Mouse (Mus musculus) hindbrain, embryonic 16.5 days (tissue): Measurements from ENCODE around the gene Stra6. TPM values are rescaled to one million over a fixed set of nuclear protein-coding genes. Genes with fewer than 3 reads are reported as not detected.
A peak's percentile ranks its signal among the peaks of the same experiment; 100 is the strongest.

Source experiments
- ATAC-seq: fragments of 200-750 bp; cut with Nextera tagmentation; 2 replicates; pipeline ENCODE4 v1.8.0; 2017; ENCODE audit warnings: moderate TSS enrichment, moderate library complexity
- H3K27ac ChIP-seq: fragments of 300-500 bp; sonication (generic); 2 replicates; pipeline ENCODE4 v1.5.1; 2014; ENCODE audit warnings: low read depth, mild to moderate bottlenecking, control low read depth, low read length, moderate library complexity
- H3K27me3 ChIP-seq: fragments of 300-500 bp; sonication (generic); replicated peaks from 2 replicates; pipeline ENCODE4 v1.6.1; 2014; ENCODE audit warnings: low read length; ENCODE audit not compliant: control insufficient read depth, insufficient read depth
- H3K36me3 ChIP-seq: fragments of 300-500 bp; sonication (generic); 2 replicates; pipeline ENCODE4 v1.6.1; 2014; ENCODE audit warnings: mild to moderate bottlenecking, low read length, moderate library complexity, mixed read lengths; ENCODE audit not compliant: control insufficient read depth, insufficient read depth
- H3K4me1 ChIP-seq: fragments of 300-500 bp; sonication (generic); 2 replicates; pipeline ENCODE4 v1.6.1; 2014; ENCODE audit warnings: low read depth, low read length; ENCODE audit not compliant: control insufficient read depth, insufficient read depth
- H3K4me2 ChIP-seq: fragments of 300-500 bp; sonication (generic); 2 replicates; pipeline ENCODE4 v1.6.1; 2014; ENCODE audit warnings: mild to moderate bottlenecking, low read length, control low read depth, moderate library complexity
- H3K4me3 ChIP-seq: fragments of 300-500 bp; sonication (generic); 2 replicates; pipeline ENCODE4 v1.5.1; 2014; ENCODE audit warnings: mild to moderate bottlenecking, low read length, control low read depth, moderate library complexity
- H3K9ac ChIP-seq: fragments of 300-500 bp; sonication (generic); 2 replicates; pipeline ENCODE4 v1.6.1; 2014; ENCODE audit warnings: low read depth, mild to moderate bottlenecking, control low read depth, low read length, moderate library complexity
- H3K9me3 ChIP-seq: fragments of 300-500 bp; sonication (generic); 2 replicates; pipeline ENCODE4 v1.6.1; 2014; ENCODE audit warnings: mild to moderate bottlenecking, low read length, moderate library complexity; ENCODE audit not compliant: control insufficient read depth
- WGBS: fragments of 180-500 bp; shearing (Covaris S2); extraction: QIAGEN DNeasy Blood & Tissue Kit; methylation state at CpG from one replicate; pipeline ENCODE4 v1.1.7; 2014; 5-methylcytosine and 5-hydroxymethylcytosine counted together
- polyA plus RNA-seq: library from polyadenylated mRNA; unstranded; fragments of >200 nt; fragmentation: Nextera tagmentation; extraction: Ambion mirVana; gene quantifications from 2 replicates; pipeline ENCODE4 v1.2.1, GENCODE M21; 2015

The Stra6 gene
- polyA plus RNA-seq, 1 experiment from 2014 or later: 11.6 TPM

- ATAC-seq: peak; percentile 51; the same call in 1 of the 2 replicates
- Histone ChIP-seq H3K36me3 (no peaks in the 10 kb centered on the region), H3K27me3 (no peaks in the 10 kb centered on the region), H3K4me2 (peak overlapping the region; percentile 44), H3K4me3 (no peak overlapping the region), H3K9ac (peak overlapping the region; percentile 19; the same call in 1 of the 2 replicates), H3K9me3 (no peaks in the 10 kb centered on the region), H3K27ac (peak overlapping the region; percentile 70), H3K4me1 (peaks cover 47% of the 10 kb centered on the region)
- 1% methylated on average over 6 of the region's 6 CpGs for WGBS
Measured at GRCm38 (mm10) chr9:58112866-58113278, 49.3 kb downstream of the Stra6 start.

GRCm38 (mm10) chr9:58113279-58113884 is 49.8 kb downstream of the Stra6 start:
- Histone ChIP-seq H3K9ac (peak overlapping the region; percentile 41), H3K9me3 (no peaks in the 10 kb centered on the region), H3K27me3 (no peaks in the 10 kb centered on the region), H3K4me2 (peak overlapping the region; percentile 44), H3K36me3 (no peaks in the 10 kb centered on the region), H3K4me3 (no peak overlapping the region; the same call in 1 of the 2 replicates), H3K27ac (peak overlapping the region; percentile 70), H3K4me1 (peaks cover 45% of the 10 kb centered on the region)
- ATAC-seq: peak; percentile 22; the same call in 1 of the 2 replicates
- WGBS: 5% methylated on average over 22 of the region's 22 CpGs

GRCm38 (mm10) chr9:58114019-58114418 is 50.4 kb downstream of the Stra6 start:
- peaks cover 45% of the 10 kb centered on the region for H3K4me1 ChIP-seq

GRCm38 (mm10) chr9:58115297-58115925 is 51.8 kb downstream of the Stra6 start:
- no peak overlapping the region for H3K4me2 ChIP-seq
- peak overlapping the region; percentile 19 for H3K9ac ChIP-seq
- no peak overlapping the region for H3K27ac ChIP-seq
- 28% methylated on average over 7 of the region's 7 CpGs for WGBS
- no peaks in the 10 kb centered on the region for H3K27me3 ChIP-seq
- H3K36me3 ChIP-seq: no peaks in the 10 kb centered on the region
- H3K4me3 ChIP-seq: no peak overlapping the region
- H3K9me3 ChIP-seq: no peaks in the 10 kb centered on the region
- no peak for ATAC-seq
- peaks cover 45% of the 10 kb centered on the region for H3K4me1 ChIP-seq

More at GRCm38 (mm10) chr9:58114019-58114418, 50.4 kb downstream of the Stra6 start:
- no peaks in the 10 kb centered on the region for H3K36me3 ChIP-seq
- H3K27ac ChIP-seq: peak overlapping the region; percentile 66
- WGBS: 5% methylated on average over 9 of the region's 9 CpGs
- H3K27me3 ChIP-seq: no peaks in the 10 kb centered on the region
- H3K9ac ChIP-seq: peak overlapping the region; percentile 27; the same call in 1 of the 2 replicates
- H3K4me3 ChIP-seq: no peak overlapping the region
- ATAC-seq: no peak
- H3K9me3 ChIP-seq: no peaks in the 10 kb centered on the region
- no peak overlapping the region for H3K4me2 ChIP-seq

GRCm38 (mm10) chr9:58116024-58116651 is 52.5 kb downstream of the Stra6 start:
- Histone ChIP-seq H3K4me3 (no peak overlapping the region), H3K4me2 (no peak overlapping the region), H3K9me3 (no peaks in the 10 kb centered on the region), H3K4me1 (peaks cover 39% of the 10 kb centered on the region), H3K27me3 (no peaks in the 10 kb centered on the region), H3K27ac (no peak overlapping the region), H3K9ac (peak overlapping the region; percentile 19), H3K36me3 (no peaks in the 10 kb centered on the region)
- no peak for ATAC-seq
- 42% methylated on average over 7 of the region's 7 CpGs for WGBS

- Histone ChIP-seq H3K27me3 (0 out of 2 replicates have a peak, but pooled peaks cover 2% of the 10 kb centered on the region), H3K36me3 (no peaks in the 10 kb centered on the region), H3K4me1 (peaks cover 17% of the 10 kb centered on the region), H3K9me3 (no peaks in the 10 kb centered on the region), H3K4me3 (no peak within 1 kb of the TSS), H3K4me2 (no peak within 1 kb of the TSS), H3K27ac (no peak within 1 kb of the TSS), H3K9ac (no peak within 1 kb of the TSS)
- 19% methylated on average over 2 of the region's 2 CpGs for WGBS
- ATAC-seq: no peak
Measured at GRCm38 (mm10) chr9:58118671-58119070, 55.1 kb downstream of the Stra6 start, which contains the start of gene Ccdc33. Gene Ccdc33, minus strand, starts transcription at chr9:58118823.

GRCm38 (mm10) chr9:58125085-58125484 is 61.5 kb downstream of the Stra6 start:
- no peak for ATAC-seq
- 57% methylated on average over 3 of the region's 3 CpGs for WGBS

GRCm38 (mm10) chr9:58125811-58126210 is 62.2 kb downstream of the Stra6 start:
- H3K36me3 ChIP-seq: no peaks in the 10 kb centered on the region
- 36% methylated on average over 4 of the region's 4 CpGs for WGBS
- no peak overlapping the region for H3K4me3 ChIP-seq
- H3K4me2 ChIP-seq: no peak overlapping the region
- peaks cover 11% of the 10 kb centered on the region for H3K27me3 ChIP-seq
- no peak for ATAC-seq
- no peaks in the 10 kb centered on the region for H3K9me3 ChIP-seq
- H3K27ac ChIP-seq: no peak overlapping the region
- H3K9ac ChIP-seq: no peak overlapping the region
- peaks cover 11% of the 10 kb centered on the region; the same call in 1 of the 2 replicates for H3K4me1 ChIP-seq

More at GRCm38 (mm10) chr9:58125085-58125484, 61.5 kb downstream of the Stra6 start:
- no peak overlapping the region for H3K9ac ChIP-seq
- H3K27me3 ChIP-seq: peaks cover 9% of the 10 kb centered on the region
- H3K4me1 ChIP-seq: peaks cover 11% of the 10 kb centered on the region; the same call in 1 of the 2 replicates
- H3K4me2 ChIP-seq: no peak overlapping the region
- no peaks in the 10 kb centered on the region for H3K36me3 ChIP-seq
- H3K9me3 ChIP-seq: no peaks in the 10 kb centered on the region
- H3K4me3 ChIP-seq: no peak overlapping the region
- H3K27ac ChIP-seq: no peak overlapping the region

- Histone ChIP-seq H3K27me3 (peaks cover 17% of the 10 kb centered on the region), H3K9ac (no peak overlapping the region)
Measured at GRCm38 (mm10) chr9:58128926-58129413, 65.4 kb downstream of the Stra6 start.

More at GRCm38 (mm10) chr9:58128926-58129413, 65.4 kb downstream of the Stra6 start:
- H3K4me3 ChIP-seq: no peak overlapping the region
- WGBS: 6% methylated on average over 13 of the region's 13 CpGs
- H3K27ac ChIP-seq: no peak overlapping the region
- H3K36me3 ChIP-seq: no peaks in the 10 kb centered on the region
- H3K4me1 ChIP-seq: peaks cover 13% of the 10 kb centered on the region; the same call in 1 of the 2 replicates
- ATAC-seq: 0 out of 2 replicates have a peak, but pooled peaks have one; percentile 27
- no peaks in the 10 kb centered on the region for H3K9me3 ChIP-seq
- no peak overlapping the region for H3K4me2 ChIP-seq
